Mouse (Mus musculus) forebrain, embryonic 14.5 days (tissue): ENCODE results near the gene Sacm1l. TPM values are rescaled to one million over a fixed set of nuclear protein-coding genes. Genes with fewer than 3 reads are reported as not detected.

Experiments
- ATAC-seq: fragments of 200-750 bp; cut with Nextera tagmentation; 2 replicates; pipeline ENCODE4 v1.8.0; 2017; ENCODE audit warnings: mild to moderate bottlenecking, moderate library complexity
- DNase-seq: peaks from one replicate; pipeline ENCODE4 v3.0.0-alpha.2; 2015; ENCODE audit warnings: low spot score
- H3K27ac ChIP-seq: fragments of 300-500 bp; sonication (generic); 2 replicates; pipeline ENCODE4 v1.5.1; 2014; ENCODE audit warnings: low read depth, mild to moderate bottlenecking, control low read depth, low read length, moderate library complexity
- H3K27me3 ChIP-seq: fragments of 300-500 bp; sonication (generic); replicated peaks from 2 replicates; pipeline ENCODE4 v1.6.1; 2014; ENCODE audit warnings: low read length, control low read depth, mixed read lengths; ENCODE audit not compliant: control insufficient read depth, insufficient read depth
- H3K36me3 ChIP-seq: fragments of 300-500 bp; sonication (generic); 2 replicates; pipeline ENCODE4 v1.6.1; 2014; ENCODE audit warnings: low read length, control low read depth; ENCODE audit not compliant: control insufficient read depth, insufficient read depth
- H3K4me1 ChIP-seq: fragments of 300-500 bp; sonication (generic); 2 replicates; pipeline ENCODE4 v1.6.1; 2014; ENCODE audit warnings: antibody characterized with exemption, low read length, control low read depth; ENCODE audit not compliant: control insufficient read depth, insufficient read depth
- H3K4me2 ChIP-seq: fragments of 300-500 bp; sonication (generic); 2 replicates; pipeline ENCODE4 v1.6.1; 2014; ENCODE audit warnings: mild to moderate bottlenecking, control low read depth, low read length
- H3K4me3 ChIP-seq: fragments of 300-500 bp; sonication (generic); 2 replicates; pipeline ENCODE4 v1.5.1; 2014; ENCODE audit warnings: low read depth, low read length, control low read depth
- H3K9ac ChIP-seq: fragments of 300-500 bp; sonication (generic); 2 replicates; pipeline ENCODE4 v1.6.1; 2014; ENCODE audit warnings: mild to moderate bottlenecking, low read length, control low read depth, moderate library complexity
- H3K9me3 ChIP-seq: fragments of 300-500 bp; sonication (generic); replicated peaks from 2 replicates; pipeline ENCODE4 v1.6.1; 2016; ENCODE audit warnings: low read length, control low read depth, mixed read lengths; ENCODE audit not compliant: control insufficient read depth
- WGBS: fragments of 180-500 bp; shearing (Covaris S2); extraction: QIAGEN DNeasy Blood & Tissue Kit; methylation state at CpG from one replicate; pipeline ENCODE4 v1.1.7; 2014; 5-methylcytosine and 5-hydroxymethylcytosine counted together
- polyA plus RNA-seq: library from polyadenylated mRNA; unstranded; fragments of >200 nt; fragmentation: Nextera tagmentation; extraction: Ambion mirVana; gene quantifications from 2 replicates; pipeline ENCODE4 v1.2.1, GENCODE M21; 2014

Sacm1l gene
- polyA plus RNA-seq, 1 experiment from 2014 or later, result 46.3 TPM

- H3K4me2 ChIP-seq, result no peak within 1 kb of the TSS
- no peak within 1 kb of the TSS for H3K4me3 ChIP-seq
- H3K27ac ChIP-seq, result no peak within 1 kb of the TSS
- H3K36me3 ChIP-seq, result no peaks in the 10 kb centered on the region
- ATAC-seq (no peak), DNase-seq (no peak)
- H3K9me3 ChIP-seq, result no peaks in the 10 kb centered on the region
- WGBS, result 86% methylated on average over 6 of the region's 6 CpGs
- no peaks in the 10 kb centered on the region for H3K27me3 ChIP-seq
- no peak within 1 kb of the TSS for H3K9ac ChIP-seq
- H3K4me1 ChIP-seq, result no peaks in the 10 kb centered on the region
Measured at GRCm38 (mm10) chr9:123632281-123632680, 102.7 kb downstream of the Sacm1l start, which contains the start of gene Slc6a20b. Gene Slc6a20b (minus strand): TSS chr9:123632565.

- Histone ChIP-seq H3K27ac (no peak overlapping the region), H3K36me3 (no peaks in the 10 kb centered on the region), H3K9ac (no peak overlapping the region), H3K9me3 (no peaks in the 10 kb centered on the region), H3K4me2 (no peak overlapping the region), H3K4me3 (no peak overlapping the region), H3K27me3 (no peaks in the 10 kb centered on the region), H3K4me1 (no peaks in the 10 kb centered on the region)
- DNase-seq (no peak), ATAC-seq (no peak)
- WGBS, result 85% methylated on average over 3 of the region's 3 CpGs
Measured at GRCm38 (mm10) chr9:123632993-123633392, 103.4 kb downstream of the Sacm1l start.

DNA sequence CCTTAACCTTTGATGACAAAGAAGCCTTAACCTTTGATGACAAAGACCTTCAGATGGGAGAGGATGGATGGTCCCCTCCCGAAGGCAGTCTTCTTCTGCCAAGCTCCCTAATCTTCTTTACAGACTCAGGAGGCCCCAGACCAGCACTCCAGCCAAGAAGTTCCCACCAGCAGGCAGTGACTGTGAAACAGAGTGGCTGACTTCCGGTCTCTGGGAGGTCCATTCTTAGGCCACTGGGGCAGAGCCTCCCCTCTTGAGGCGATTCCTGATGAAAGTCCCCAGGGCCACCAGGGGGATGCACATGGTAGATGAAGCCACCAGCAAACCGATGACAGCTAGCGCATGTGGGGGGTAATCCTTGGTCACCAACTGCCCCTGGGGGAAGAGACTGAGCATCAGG lies 107.2 kb downstream of the Sacm1l start:
- WGBS, result 70% methylated on average over 5 of the region's 5 CpGs
- Histone ChIP-seq H3K36me3 (no peaks in the 10 kb centered on the region), H3K4me2 (no peak overlapping the region), H3K27me3 (no peaks in the 10 kb centered on the region), H3K4me3 (no peak overlapping the region), H3K9me3 (no peaks in the 10 kb centered on the region), H3K9ac (no peak overlapping the region), H3K4me1 (no peaks in the 10 kb centered on the region), H3K27ac (no peak overlapping the region)
- ATAC-seq, result no peak
- no peak for DNase-seq

- Histone ChIP-seq H3K4me2 (no peak overlapping the region), H3K4me1 (no peaks in the 10 kb centered on the region), H3K27ac (no peak overlapping the region), H3K9me3 (no peaks in the 10 kb centered on the region), H3K36me3 (no peaks in the 10 kb centered on the region), H3K4me3 (no peak overlapping the region), H3K9ac (no peak overlapping the region), H3K27me3 (no peaks in the 10 kb centered on the region)
- ATAC-seq (no peak), DNase-seq (no peak)
Measured at GRCm38 (mm10) chr9:123638231-123638630, 108.7 kb downstream of the Sacm1l start.

DNA sequence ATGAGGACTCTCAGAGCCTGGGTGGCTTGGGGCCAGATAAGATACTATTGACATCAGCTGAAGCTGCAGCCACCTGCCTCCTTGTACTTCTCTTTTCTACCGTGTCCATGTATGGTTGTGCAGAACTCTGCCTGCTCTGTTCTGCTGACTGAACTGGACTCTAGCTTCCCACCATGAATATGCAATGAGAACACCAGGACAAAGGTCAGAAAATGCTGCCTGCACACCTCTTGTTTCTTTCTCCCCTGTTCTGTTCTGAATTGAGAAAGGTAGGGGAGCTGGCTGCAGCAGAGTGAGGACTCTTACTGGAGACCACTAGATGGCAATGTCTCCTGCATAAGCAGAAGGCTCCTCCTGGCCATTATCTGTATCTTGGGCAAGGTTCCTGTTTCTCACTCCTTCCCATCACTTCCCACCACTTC lies 109.1 kb downstream of the Sacm1l start:
- Histone ChIP-seq H3K4me2 (no peak overlapping the region), H3K36me3 (no peaks in the 10 kb centered on the region), H3K9me3 (no peaks in the 10 kb centered on the region), H3K9ac (no peak overlapping the region), H3K27ac (no peak overlapping the region), H3K4me1 (no peaks in the 10 kb centered on the region), H3K27me3 (no peaks in the 10 kb centered on the region), H3K4me3 (no peak overlapping the region)
- ATAC-seq, result peak; percentile 32; the same call in 1 of the 2 replicates
- peak; percentile 58 for DNase-seq
- WGBS, result 73% methylated on average over 1 of the region's 1 CpGs

DNA sequence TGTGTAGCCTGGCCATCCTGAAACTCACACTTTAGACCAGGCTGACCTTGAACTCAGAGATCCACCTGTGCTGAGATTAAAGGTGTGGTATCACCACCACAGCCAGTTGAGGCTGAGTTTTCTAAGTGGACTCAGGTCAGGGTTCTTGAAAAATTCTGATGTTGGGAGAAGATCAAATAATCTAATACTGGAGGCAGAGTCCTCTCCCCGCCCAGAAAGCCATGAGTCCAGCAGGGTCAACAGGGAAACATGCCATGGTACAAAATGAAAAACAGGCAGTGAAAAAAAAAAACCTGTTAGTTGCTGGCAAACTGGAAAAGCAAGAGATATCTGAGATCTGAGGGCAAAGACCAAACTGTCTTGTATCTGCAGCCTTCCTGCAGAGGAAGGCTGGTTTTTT lies 110.5 kb downstream of the Sacm1l start:
- no peak overlapping the region for H3K9ac ChIP-seq
- no peak for ATAC-seq
- 73% methylated on average over 1 of the region's 1 CpGs for WGBS

More for the DNA sequence above, 110.5 kb downstream of the Sacm1l start:
- Histone ChIP-seq H3K9me3 (no peaks in the 10 kb centered on the region), H3K4me2 (no peak overlapping the region), H3K27ac (no peak overlapping the region), H3K27me3 (no peaks in the 10 kb centered on the region), H3K4me1 (no peaks in the 10 kb centered on the region), H3K4me3 (no peak overlapping the region), H3K36me3 (no peaks in the 10 kb centered on the region)
- no peak for DNase-seq

Other genes with a start within 250 kb of the Sacm1l start
- gene Lars2, start 162.8 kb upstream of the Sacm1l start, polyA plus RNA-seq, result 1,006 and 1,510 TPM in 2 replicates
- gene Limd1, start 51.1 kb upstream of the Sacm1l start, polyA plus RNA-seq, result 23.1 and 23.5 TPM in 2 replicates
- 0.09 and 0.10 TPM in 2 replicates for gene Slc6a20b, start 102.8 kb downstream of the Sacm1l start, polyA plus RNA-seq
- gene Ccr9, start 148.7 kb downstream of the Sacm1l start, polyA plus RNA-seq, result 0.08 and 0.33 TPM in 2 replicates
- gene Slc6a20a, start 149.1 kb downstream of the Sacm1l start, polyA plus RNA-seq, result 5.0 and 9.3 TPM in 2 replicates
- gene Lztfl1, start 187.9 kb downstream of the Sacm1l start, polyA plus RNA-seq, result 62.5 and 63.6 TPM in 2 replicates